Mouse (Mus musculus): ENCODE data around the gene Olfr1336. TPM values are rescaled to one million over a fixed set of nuclear protein-coding genes. Genes with fewer than 3 reads are reported as not detected.
"Not testable (repeated sequence)": the region's sequence is repeated elsewhere in the genome, so short reads cannot be mapped to it uniquely, and the experiment has no call there.

The Olfr1336 gene
- polyA plus RNA-seq, 1 experiment from 2014 or later = 0.03 TPM

DNA sequence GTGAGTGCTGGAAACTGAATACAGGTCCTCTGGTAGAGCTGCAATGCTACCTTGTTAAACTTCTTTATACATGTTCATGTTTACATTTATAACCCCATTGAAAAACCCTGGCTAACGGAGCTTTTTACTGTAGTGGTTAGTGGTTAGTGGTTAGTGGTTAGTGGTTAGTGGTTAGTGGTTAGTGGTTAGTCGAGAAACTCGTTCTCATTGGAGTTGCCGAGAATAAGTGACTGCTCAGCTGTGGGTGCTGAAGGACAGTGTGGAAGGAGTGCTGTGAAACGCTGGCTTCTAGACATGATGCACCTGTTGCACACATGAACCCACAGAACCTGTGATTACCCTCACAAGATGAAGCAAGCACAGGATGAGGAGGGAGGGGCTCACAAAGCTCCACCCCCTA, 8.2 kb upstream of the Olfr1336 start:
- H3K9me3 ChIP-seq (ENCODE audit: control insufficient read depth, low read length) = no peaks in the 10 kb centered on the region
- no peak overlapping the region for H3K9ac ChIP-seq (replicated peaks; ENCODE audit: low read depth, low read length)
- no peak for ATAC-seq (ENCODE audit: low read depth)
- no peaks in the 10 kb centered on the region for H3K36me3 ChIP-seq (ENCODE audit: control insufficient read depth, insufficient read depth, low read length)
- H3K27ac ChIP-seq (ENCODE audit: low read depth, low read length) = no peak overlapping the region
- no peak overlapping the region for H3K4me3 ChIP-seq (ENCODE audit: low read depth, low read length)
- no peak overlapping the region for H3K4me2 ChIP-seq (ENCODE audit: low read depth, low read length)
- H3K27me3 ChIP-seq (ENCODE audit: control insufficient read depth, insufficient read depth, low read length) = no peaks in the 10 kb centered on the region
- 84% methylated on average over 5 of the region's 5 CpGs for WGBS
- no peaks in the 10 kb centered on the region for H3K4me1 ChIP-seq (ENCODE audit: control insufficient read depth, insufficient read depth, low read length)

DNA sequence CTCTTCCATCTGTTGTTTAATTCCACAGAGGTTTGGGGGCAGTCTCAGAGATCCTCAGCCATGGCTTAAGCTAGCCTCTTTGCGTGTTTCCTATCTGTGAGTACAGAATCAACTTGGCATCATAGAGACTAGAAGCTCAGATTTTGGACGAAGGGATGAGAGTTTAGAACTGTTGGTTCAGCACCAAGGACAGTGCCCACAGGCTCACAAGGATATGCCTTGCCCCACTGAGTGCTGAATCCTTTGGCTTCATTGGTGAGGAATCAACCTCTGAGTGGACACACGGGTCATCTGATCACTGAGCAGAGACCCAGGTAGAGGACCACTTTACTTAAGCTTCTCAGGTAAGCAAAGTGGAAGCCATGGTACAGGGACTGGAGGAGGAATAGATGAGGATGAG, 431 bp downstream of the Olfr1336 start:
- Histone ChIP-seq H3K4me2 (ENCODE audit: low read depth, low read length) (no peak overlapping the region), H3K9me3 (ENCODE audit: control insufficient read depth, low read length) (no peaks in the 10 kb centered on the region), H3K36me3 (ENCODE audit: control insufficient read depth, insufficient read depth, low read length) (no peaks in the 10 kb centered on the region), H3K27ac (ENCODE audit: low read depth, low read length) (no peak overlapping the region), H3K27me3 (ENCODE audit: control insufficient read depth, insufficient read depth, low read length) (no peaks in the 10 kb centered on the region), H3K4me1 (ENCODE audit: control insufficient read depth, insufficient read depth, low read length) (no peaks in the 10 kb centered on the region), H3K9ac (replicated peaks; ENCODE audit: low read depth, low read length) (no peak overlapping the region), H3K4me3 (ENCODE audit: low read depth, low read length) (no peak overlapping the region)
- WGBS = 46% methylated on average over 3 of the region's 3 CpGs
- ATAC-seq (ENCODE audit: low read depth) = no peak

DNA sequence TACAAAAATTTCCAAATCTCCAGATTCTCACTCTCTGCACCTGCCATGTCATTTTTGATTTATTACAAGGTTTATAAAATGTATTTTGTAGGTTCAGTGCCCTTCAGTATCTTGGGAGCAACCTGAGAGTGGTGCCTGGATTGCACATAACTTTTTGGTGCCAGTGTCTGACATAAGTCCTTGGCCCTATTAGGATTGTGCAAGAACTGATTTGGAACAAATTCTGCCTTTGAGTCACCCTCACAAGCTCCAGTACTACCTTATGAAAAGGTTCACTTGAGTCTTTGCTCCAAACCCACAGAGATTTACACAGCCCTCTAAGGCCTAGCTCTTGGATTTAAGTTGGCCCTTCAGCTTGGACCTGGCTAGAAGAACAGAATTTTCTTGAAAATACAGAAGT, 11.0 kb downstream of the Olfr1336 start, which contains the start of gene Olfr1346:
TSS of gene Olfr1346 (plus strand) at position 151 of the 400 bp plus-strand sequence.
- H3K36me3 ChIP-seq (ENCODE audit: control insufficient read depth, insufficient read depth, low read length) = no peaks in the 10 kb centered on the region
- no peak for ATAC-seq (ENCODE audit: low read depth)
- no peaks in the 10 kb centered on the region for H3K4me1 ChIP-seq (ENCODE audit: control insufficient read depth, insufficient read depth, low read length)
- H3K27ac ChIP-seq (ENCODE audit: low read depth, low read length) = no peak within 1 kb of the TSS
- no peak within 1 kb of the TSS for H3K9ac ChIP-seq (replicated peaks; ENCODE audit: low read depth, low read length)
- H3K27me3 ChIP-seq (ENCODE audit: control insufficient read depth, insufficient read depth, low read length) = no peaks in the 10 kb centered on the region
- H3K4me2 ChIP-seq (ENCODE audit: low read depth, low read length) = no peak within 1 kb of the TSS
- H3K4me3 ChIP-seq (ENCODE audit: low read depth, low read length) = no peak within 1 kb of the TSS
- H3K9me3 ChIP-seq (ENCODE audit: control insufficient read depth, low read length) = no peaks in the 10 kb centered on the region

- not testable (repeated sequence) for H3K27me3 ChIP-seq (ENCODE audit: control insufficient read depth, insufficient read depth, low read length); H3K36me3 ChIP-seq (ENCODE audit: control insufficient read depth, insufficient read depth, low read length); H3K9ac ChIP-seq (replicated peaks; ENCODE audit: low read depth, low read length); H3K9me3 ChIP-seq (ENCODE audit: control insufficient read depth, low read length); H3K4me1 ChIP-seq (ENCODE audit: control insufficient read depth, insufficient read depth, low read length); ATAC-seq (ENCODE audit: low read depth); H3K27ac ChIP-seq (ENCODE audit: low read depth, low read length); H3K4me2 ChIP-seq (ENCODE audit: low read depth, low read length); H3K4me3 ChIP-seq (ENCODE audit: low read depth, low read length)
- WGBS = 75% methylated on average over 2 of the region's 2 CpGs
Measured at GRCm38 (mm10) chr7:6477633-6478032, 21.7 kb downstream of the Olfr1336 start.

DNA sequence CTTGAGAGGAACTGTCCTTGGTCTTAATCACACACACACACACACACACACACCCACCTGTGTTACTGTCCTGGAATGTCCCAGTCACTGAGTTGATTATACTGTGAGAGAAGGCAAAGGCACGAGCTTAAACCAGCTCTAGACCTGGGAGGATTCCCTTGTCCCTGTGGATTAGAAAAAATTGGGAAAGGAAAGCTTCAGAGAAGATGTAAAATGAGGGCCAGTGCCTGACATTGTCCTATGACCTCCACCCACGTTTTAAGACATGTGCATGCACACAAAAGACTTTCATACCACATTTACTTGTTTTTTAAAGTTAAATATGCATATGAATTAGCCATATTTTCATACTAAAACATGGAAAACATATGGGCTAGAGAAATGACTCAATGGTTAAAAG, 30.9 kb downstream of the Olfr1336 start, which contains the start of gene Olfr5:
TSS of gene Olfr5 (minus strand) at position 101 of the 400 bp plus-strand sequence.
- Histone ChIP-seq H3K27me3 (ENCODE audit: control insufficient read depth, insufficient read depth, low read length) (no peaks in the 10 kb centered on the region), H3K4me2 (ENCODE audit: low read depth, low read length) (no peak within 1 kb of the TSS), H3K9ac (replicated peaks; ENCODE audit: low read depth, low read length) (no peak within 1 kb of the TSS), H3K4me1 (ENCODE audit: control insufficient read depth, insufficient read depth, low read length) (no peaks in the 10 kb centered on the region), H3K36me3 (ENCODE audit: control insufficient read depth, insufficient read depth, low read length) (no peaks in the 10 kb centered on the region), H3K27ac (ENCODE audit: low read depth, low read length) (no peak within 1 kb of the TSS), H3K9me3 (ENCODE audit: control insufficient read depth, low read length) (no peaks in the 10 kb centered on the region), H3K4me3 (ENCODE audit: low read depth, low read length) (no peak within 1 kb of the TSS)
- ATAC-seq (ENCODE audit: low read depth) = no peak
- 39% methylated on average over 2 of the region's 2 CpGs for WGBS

- H3K4me2 ChIP-seq (ENCODE audit: low read depth, low read length) = no peak within 1 kb of the TSS
- no peaks in the 10 kb centered on the region for H3K4me1 ChIP-seq (ENCODE audit: control insufficient read depth, insufficient read depth, low read length)
- H3K27ac ChIP-seq (ENCODE audit: low read depth, low read length) = no peak within 1 kb of the TSS
- 41% methylated on average over 1 of the region's 1 CpGs for WGBS
- no peaks in the 10 kb centered on the region for H3K27me3 ChIP-seq (ENCODE audit: control insufficient read depth, insufficient read depth, low read length)
- H3K9me3 ChIP-seq (ENCODE audit: control insufficient read depth, low read length) = no peaks in the 10 kb centered on the region
- no peaks in the 10 kb centered on the region for H3K36me3 ChIP-seq (ENCODE audit: control insufficient read depth, insufficient read depth, low read length)
- H3K9ac ChIP-seq (replicated peaks; ENCODE audit: low read depth, low read length) = no peak within 1 kb of the TSS
- no peak for ATAC-seq (ENCODE audit: low read depth)
- H3K4me3 ChIP-seq (ENCODE audit: low read depth, low read length) = no peak within 1 kb of the TSS
Measured at GRCm38 (mm10) chr7:6499655-6500054, 43.7 kb downstream of the Olfr1336 start, which contains the start of gene Olfr1347. TSS of gene Olfr1347 (minus strand) at chr7:6499755.

DNA sequence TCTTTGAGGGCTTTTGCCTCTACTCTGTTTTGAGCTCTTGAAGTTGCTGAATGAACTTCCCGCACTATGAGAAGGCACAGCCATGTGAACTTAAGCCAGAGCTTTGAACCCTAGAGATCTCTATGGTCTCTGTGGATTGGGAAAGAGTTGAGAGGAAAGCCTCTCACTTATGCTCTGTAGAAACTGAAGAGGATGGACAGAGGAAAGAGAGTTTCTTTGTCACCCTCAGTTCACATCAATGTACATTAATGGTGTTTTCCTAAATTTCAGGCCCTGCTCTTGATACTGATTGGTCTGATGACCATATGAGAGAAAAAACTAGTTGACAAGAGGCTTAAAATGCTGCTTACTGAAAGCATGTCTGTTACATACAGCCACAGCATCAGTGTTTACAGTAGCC, 52.7 kb downstream of the Olfr1336 start, which contains the start of gene Olfr1348:
TSS of gene Olfr1348 (minus strand) at position 101 of the 400 bp plus-strand sequence.
- 94% methylated on average over 1 of the region's 1 CpGs for WGBS
- H3K4me1 ChIP-seq (ENCODE audit: control insufficient read depth, insufficient read depth, low read length) = no peaks in the 10 kb centered on the region
- no peak within 1 kb of the TSS for H3K4me3 ChIP-seq (ENCODE audit: low read depth, low read length)
- H3K36me3 ChIP-seq (ENCODE audit: control insufficient read depth, insufficient read depth, low read length) = no peaks in the 10 kb centered on the region
- H3K27me3 ChIP-seq (ENCODE audit: control insufficient read depth, insufficient read depth, low read length) = no peaks in the 10 kb centered on the region
- H3K4me2 ChIP-seq (ENCODE audit: low read depth, low read length) = no peak within 1 kb of the TSS
- no peak for ATAC-seq (ENCODE audit: low read depth)
- H3K9me3 ChIP-seq (ENCODE audit: control insufficient read depth, low read length) = no peaks in the 10 kb centered on the region
- no peak within 1 kb of the TSS for H3K9ac ChIP-seq (replicated peaks; ENCODE audit: low read depth, low read length)
- no peak within 1 kb of the TSS for H3K27ac ChIP-seq (ENCODE audit: low read depth, low read length)

Other genes with a start within 250 kb of the Olfr1336 start
- gene Zscan5b, start 233.9 kb upstream of the Olfr1336 start, polyA plus RNA-seq (2014; fragmentation: Nextera tagmentation; extraction: Ambion mirVana) = not detected in 2 replicates
- gene Epp13, start 203.5 kb upstream of the Olfr1336 start, polyA plus RNA-seq (2014; fragmentation: Nextera tagmentation; extraction: Ambion mirVana) = not detected in 2 replicates
- gene Zfp667, start 169.6 kb upstream of the Olfr1336 start, polyA plus RNA-seq (2014; fragmentation: Nextera tagmentation; extraction: Ambion mirVana) = 18.1 and 19.8 TPM in 2 replicates
- 15.6 and 17.0 TPM in 2 replicates for gene Zfp583, start 124.9 kb upstream of the Olfr1336 start, polyA plus RNA-seq (2014; fragmentation: Nextera tagmentation; extraction: Ambion mirVana)
- 7.8 and 9.4 TPM in 2 replicates for gene Gm3854, start 112.4 kb upstream of the Olfr1336 start, polyA plus RNA-seq (2014; fragmentation: Nextera tagmentation; extraction: Ambion mirVana)
- 5.0 and 6.1 TPM in 2 replicates for gene Zfp78, start 92.9 kb upstream of the Olfr1336 start, polyA plus RNA-seq (2014; fragmentation: Nextera tagmentation; extraction: Ambion mirVana)
- 17.8 and 19.7 TPM in 2 replicates for gene Zfp28, start 72.9 kb upstream of the Olfr1336 start, polyA plus RNA-seq (2014; fragmentation: Nextera tagmentation; extraction: Ambion mirVana)
- 6.7 and 9.4 TPM in 2 replicates for gene Smim17, start 57.5 kb upstream of the Olfr1336 start, polyA plus RNA-seq (2014; fragmentation: Nextera tagmentation; extraction: Ambion mirVana)
- gene Gm20715, start 45.9 kb upstream of the Olfr1336 start, polyA plus RNA-seq (2014; fragmentation: Nextera tagmentation; extraction: Ambion mirVana) = 0.12 TPM in 1 of 2 replicates, not detected in the other
- 0.46 and 0.71 TPM in 2 replicates for gene Olfr1344, start 17.5 kb upstream of the Olfr1336 start, polyA plus RNA-seq (2014; fragmentation: Nextera tagmentation; extraction: Ambion mirVana)
- gene Olfr1346, start 10.9 kb downstream of the Olfr1336 start, polyA plus RNA-seq (2014; fragmentation: Nextera tagmentation; extraction: Ambion mirVana) = not detected in 2 replicates
- gene Olfr5, start 30.8 kb downstream of the Olfr1336 start, polyA plus RNA-seq (2014; fragmentation: Nextera tagmentation; extraction: Ambion mirVana) = not detected in 2 replicates
- gene Olfr1347, start 43.6 kb downstream of the Olfr1336 start, polyA plus RNA-seq (2014; fragmentation: Nextera tagmentation; extraction: Ambion mirVana) = not detected in 2 replicates
- gene Olfr1348, start 52.6 kb downstream of the Olfr1336 start, polyA plus RNA-seq (2014; fragmentation: Nextera tagmentation; extraction: Ambion mirVana) = not detected in 2 replicates
- not detected in 2 replicates for gene Olfr1349, start 66.8 kb downstream of the Olfr1336 start, polyA plus RNA-seq (2014; fragmentation: Nextera tagmentation; extraction: Ambion mirVana)
- not detected in 2 replicates for gene Olfr1350, start 108.7 kb downstream of the Olfr1336 start, polyA plus RNA-seq (2014; fragmentation: Nextera tagmentation; extraction: Ambion mirVana)
- 4.6 and 7.6 TPM in 2 replicates for gene Zim1, start 240.3 kb downstream of the Olfr1336 start, polyA plus RNA-seq (2014; fragmentation: Nextera tagmentation; extraction: Ambion mirVana)